ENCODE assay signal across 11 mouse cellular contexts in genomic region chr2:70226679-70227078, GRCm38 (mm10).
DNase-seq lines count a peak whose midpoint lies in the region; ATAC-seq and TF ChIP-seq lines count a peak whose summit lies in the region.
"Had no signal": no experiment of that assay in that cellular context is flagged by ENCODE, and none has a peak within 500 bp of the region (broad histone marks: within the 10 kb centered on the region; RNA-seq: fewer than 3 reads in every experiment).

No protein-coding gene starts in this region.

- no peaks in the 10 kb centered on the region for H3K27me3 ChIP-seq in lung, embryonic 14.5 days (ENCODE audit: insufficient read depth, low read length)
- peaks cover 51% of the 10 kb centered on the region for H3K27me3 ChIP-seq in heart, embryonic 12.5 days (replicated peaks)
- H3K27me3 ChIP-seq: megakaryocyte, embryonic 14.5 days had no signal

- no peak for ATAC-seq in lung, embryonic 14.5 days (ENCODE audit: insufficient read depth)
- ATAC-seq in heart, embryonic 12.5 days (ENCODE audit: insufficient number of reproducible peaks, low FRiP score) = no peak

- DNase-seq in gastrocnemius, adult 2 months = no peak
- DNase-seq in gastrocnemius, postnatal 25 days = no peak
- peak; percentile 79 for DNase-seq in lung, embryonic 14.5 days
- no peak for DNase-seq in lung, adult 18-20 months
- peak; percentile 67 for DNase-seq in brain, embryonic 14.5 days (ENCODE audit: low read depth)
- DNase-seq in naive thymus-derived CD4-positive, alpha-beta T cell, adult 2 months (ENCODE audit: low read depth) = peak; percentile 51
- DNase-seq in cerebellum, adult 18-20 months = no peak
- DNase-seq: layer of hippocampus, adult 9-11 months had no signal

- H3K36me3 ChIP-seq in lung, embryonic 14.5 days (ENCODE audit: insufficient read depth) = no peaks in the 10 kb centered on the region
- H3K36me3 ChIP-seq in heart, embryonic 12.5 days = no peaks in the 10 kb centered on the region
- H3K36me3 ChIP-seq: heart, embryonic 13.5 days had no signal

- peak; percentile 87 for TF ChIP-seq CTCF in gastrocnemius, adult 2 months (IDR thresholded peaks at IDR 0.05)
- peak; percentile 73 for TF ChIP-seq CTCF in lung, embryonic 14.5 days (IDR thresholded peaks at IDR 0.05; ENCODE audit: low read depth)
- TF ChIP-seq CTCF in brain, embryonic 14.5 days (IDR thresholded peaks at IDR 0.05; ENCODE audit: borderline replicate concordance, extremely low read depth, insufficient read depth, insufficient read length) = 0 out of 2 replicates have a peak, but pooled peaks have one; percentile 1

- H3K9ac ChIP-seq in lung, embryonic 14.5 days = no peak overlapping the region
- no peak overlapping the region for H3K9ac ChIP-seq in heart, embryonic 12.5 days
- H3K9ac ChIP-seq: heart, embryonic 13.5 days had no signal

- TF ChIP-seq POLR2A in brain, embryonic 14.5 days (IDR thresholded peaks at IDR 0.05; ENCODE audit: borderline replicate concordance, extremely low read depth, insufficient read depth, insufficient read length, poor library complexity, severe bottlenecking) = no peak

- no peak overlapping the region for H3K27ac ChIP-seq in gastrocnemius, adult 2 months
- no peak overlapping the region for H3K27ac ChIP-seq in lung, embryonic 14.5 days (ENCODE audit: low read depth)
- H3K27ac ChIP-seq in heart, embryonic 12.5 days (ENCODE audit: poor library complexity, severe bottlenecking) = no peak overlapping the region
- H3K27ac ChIP-seq: heart, embryonic 13.5 days had no signal

- no peaks in the 10 kb centered on the region for H3K9me3 ChIP-seq in lung, embryonic 14.5 days (ENCODE audit: low read depth, low read length)
- no peaks in the 10 kb centered on the region for H3K9me3 ChIP-seq in heart, embryonic 12.5 days (replicated peaks)
- H3K9me3 ChIP-seq: heart, embryonic 13.5 days; megakaryocyte, embryonic 14.5 days had no signal

- no peaks in the 10 kb centered on the region for H3K4me1 ChIP-seq in lung, embryonic 14.5 days (ENCODE audit: insufficient read depth)
- H3K4me1 ChIP-seq in heart, embryonic 12.5 days (replicated peaks) = no peaks in the 10 kb centered on the region
- H3K4me1 ChIP-seq: heart, embryonic 13.5 days; megakaryocyte, embryonic 14.5 days had no signal

- no peak overlapping the region for H3K4me3 ChIP-seq in gastrocnemius, adult 2 months
- H3K4me3 ChIP-seq in lung, embryonic 14.5 days (ENCODE audit: low read depth, low read length) = no peak overlapping the region
- H3K4me3 ChIP-seq in heart, embryonic 12.5 days = no peak overlapping the region
- H3K4me3 ChIP-seq: heart, embryonic 13.5 days; megakaryocyte, embryonic 14.5 days had no signal

- intact Hi-C loops in gastrocnemius, adult 2 months (cut with DNase I) = loop anchor here (5.0 kb wide), 1 partner anchor 331 kb away; no protein-coding TSS in a partner anchor

- H3K4me2 ChIP-seq in lung, embryonic 14.5 days = no peak overlapping the region
- no peak overlapping the region for H3K4me2 ChIP-seq in heart, embryonic 12.5 days
- H3K4me2 ChIP-seq: heart, embryonic 13.5 days had no signal

- WGBS in lung, embryonic 14.5 days = 11% methylated on average over 3 of the region's 3 CpGs
- 6% methylated on average over 3 of the region's 3 CpGs for WGBS in heart, embryonic 12.5 days

Comparison
In these comparisons a context has a peak if more than half of its experiments do, and no peak if none do; other contexts are left out.
1. DNase-seq: peak in lung, embryonic 14.5 days (single experiment), brain, embryonic 14.5 days (single experiment) and naive thymus-derived CD4-positive, alpha-beta T cell, adult 2 months (single experiment); none in gastrocnemius, adult 2 months (single experiment), gastrocnemius, postnatal 25 days (single experiment), lung, adult 18-20 months (0 of 2) and cerebellum, adult 18-20 months (0 of 2).
2. CTCF ChIP-seq: peak in every context shown above with its lines; median percentile 87 in gastrocnemius, adult 2 months; 73 in lung, embryonic 14.5 days; 1 in brain, embryonic 14.5 days.